Mouse (Mus musculus) MEL (cell line): Measurements from ENCODE around the gene AC109138.7. TPM values are rescaled to one million over a fixed set of nuclear protein-coding genes. Genes with fewer than 3 reads are reported as not detected.

Experiments
- DNase-seq: peaks from one replicate; pipeline ENCODE4 v3.0.0; 2011; ENCODE audit warnings: low read depth, low spot score
- H3K27ac ChIP-seq: 2 replicates; pipeline ENCODE4 v1.5.1; 2012; ENCODE audit warnings: low read depth, mild to moderate bottlenecking, control low read depth, low read length, moderate library complexity; ENCODE audit not compliant: control insufficient read depth
- H3K27me3 ChIP-seq, 2 experiments: fragments of 150-350 bp in 1 of 2; sonication (generic) in 1 of 2; 2 replicates each; pipeline ENCODE4 v1.6.1; 2012; ENCODE audit warnings: low read length in 2 of 2, mild to moderate bottlenecking in 2 of 2, improper control_type of control experiment in 1 of 2, moderate library complexity in 1 of 2; ENCODE audit not compliant: insufficient read depth in 2 of 2, control insufficient read depth in 1 of 2
- H3K36me3 ChIP-seq, 2 experiments: 2 replicates each; pipeline ENCODE4 v1.6.1; 2012 to 2014; ENCODE audit warnings: low read length in 2 of 2, improper control_type of control experiment in 1 of 2, inconsistent platforms in 1 of 2, mild to moderate bottlenecking in 1 of 2; ENCODE audit not compliant: insufficient read depth in 2 of 2, control insufficient read depth in 1 of 2
- H3K4me1 ChIP-seq, 2 experiments: fragments of 150-350 bp in 1 of 2; sonication (generic) in 1 of 2; 2 replicates each; pipeline ENCODE4 v1.6.1; 2012; ENCODE audit warnings: low read length in 2 of 2, improper control_type of control experiment in 1 of 2, mild to moderate bottlenecking in 1 of 2; ENCODE audit not compliant: insufficient read depth in 2 of 2, control insufficient read depth in 1 of 2
- H3K4me3 ChIP-seq, 2 experiments: fragments of 150-350 bp in 1 of 2; sonication (generic) in 1 of 2; 2 replicates each; pipeline ENCODE4 v1.5.1; 2012; ENCODE audit warnings: low read depth in 2 of 2, low read length in 2 of 2, mild to moderate bottlenecking in 2 of 2, moderate library complexity in 2 of 2, control low read depth in 1 of 2, improper control_type of control experiment in 1 of 2; ENCODE audit not compliant: control insufficient read depth in 1 of 2, insufficient read depth in 1 of 2
- H3K79me2 ChIP-seq: 2 replicates; pipeline ENCODE4 v1.6.1; 2012; ENCODE audit warnings: mild to moderate bottlenecking, low read length, moderate library complexity; ENCODE audit not compliant: control insufficient read depth, poor library complexity, insufficient read depth
- H3K9ac ChIP-seq: 2 replicates; pipeline ENCODE4 v1.6.1; 2012; ENCODE audit warnings: low read depth, mild to moderate bottlenecking, control low read depth, low read length, moderate library complexity; ENCODE audit not compliant: control insufficient read depth, poor library complexity, severe bottlenecking
- H3K9me3 ChIP-seq: fragments of 150-350 bp; sonication (generic); replicated peaks from 2 replicates; pipeline ENCODE4 v1.6.1; 2012; ENCODE audit warnings: mild to moderate bottlenecking, low read length, improper control_type of control experiment, moderate library complexity; ENCODE audit not compliant: insufficient read depth
- CTCF ChIP-seq, 3 experiments: IDR thresholded peaks in 2 of 3; conservative IDR thresholded peaks in 1 of 3; 2 replicates each; pipeline ENCODE4 v1.5.1; 2011 to 2012; ENCODE audit warnings: low read length in 3 of 3, low read depth in 2 of 3, mild to moderate bottlenecking in 2 of 3, improper control_type of control experiment in 1 of 3, inconsistent platforms in 1 of 3, mixed read lengths in 1 of 3, moderate library complexity in 1 of 3; ENCODE audit not compliant: control insufficient read depth in 1 of 3, insufficient read depth in 1 of 3, poor library complexity in 1 of 3, severe bottlenecking in 1 of 3
- ELF1 ChIP-seq: IDR thresholded peaks from 2 replicates; pipeline ENCODE4 v1.6.1; 2014; ENCODE audit warnings: low read depth, mild to moderate bottlenecking, inconsistent platforms, low read length, improper control_type of control experiment, moderate library complexity
- EP300 ChIP-seq, 2 experiments: IDR thresholded peaks; 2 replicates each; pipeline ENCODE4 v1.6.1; 2011; ENCODE audit warnings: improper control_type of control experiment in 2 of 2, low read length in 2 of 2, low read depth in 1 of 2, mild to moderate bottlenecking in 1 of 2
- HCFC1 ChIP-seq: IDR thresholded peaks from 2 replicates; pipeline ENCODE4 v1.6.1; 2012; ENCODE audit warnings: low read depth, mild to moderate bottlenecking, inconsistent platforms, low read length, improper control_type of control experiment, moderate library complexity
- JUND ChIP-seq: IDR thresholded peaks from 2 replicates; pipeline ENCODE4 v1.6.1; 2011; ENCODE audit warnings: low read depth, mild to moderate bottlenecking, improper control_type of control experiment, low read length
- KAT2A ChIP-seq: conservative IDR thresholded peaks from 2 replicates; pipeline ENCODE4 v1.6.1; 2012; ENCODE audit warnings: low read depth, low read length, improper control_type of control experiment, inconsistent platforms
- MXI1 ChIP-seq: IDR thresholded peaks from 2 replicates; pipeline ENCODE4 v1.6.1; 2011; ENCODE audit warnings: mild to moderate bottlenecking, low read depth, low read length, improper control_type of control experiment
- MYB ChIP-seq: IDR thresholded peaks from 2 replicates; pipeline ENCODE4 v1.6.1; 2011; ENCODE audit warnings: mild to moderate bottlenecking, low read depth, low read length, improper control_type of control experiment
- NRF1 ChIP-seq: IDR thresholded peaks from 2 replicates; pipeline ENCODE4 v1.6.1; 2014; ENCODE audit warnings: low read depth, mild to moderate bottlenecking, inconsistent platforms, low read length, improper control_type of control experiment, moderate library complexity; ENCODE audit not compliant: poor library complexity, insufficient read depth, severe bottlenecking
- POLR2A ChIP-seq, 2 experiments: IDR thresholded peaks; 2 replicates each; pipeline ENCODE4 v1.6.1; 2011 to 2012; ENCODE audit warnings: low read length in 2 of 2, mild to moderate bottlenecking in 2 of 2, control low read depth in 1 of 2, improper control_type of control experiment in 1 of 2, low read depth in 1 of 2, moderate library complexity in 1 of 2; ENCODE audit not compliant: control insufficient read depth in 1 of 2, insufficient read depth in 1 of 2, poor library complexity in 1 of 2
- POLR2AphosphoS2 ChIP-seq: IDR thresholded peaks from 2 replicates; pipeline ENCODE4 v1.6.1; 2011; ENCODE audit warnings: low read length, improper control_type of control experiment
- POLR2AphosphoS5 ChIP-seq: IDR thresholded peaks from 2 replicates; pipeline ENCODE4 v1.6.1; 2012; ENCODE audit warnings: low read depth, borderline replicate concordance, mild to moderate bottlenecking, inconsistent platforms, low read length, moderate library complexity, mixed read lengths
- SIN3A ChIP-seq: IDR thresholded peaks from 2 replicates; pipeline ENCODE4 v1.6.1; 2012; ENCODE audit warnings: low read length, improper control_type of control experiment, inconsistent platforms
- TAL1 ChIP-seq: IDR thresholded peaks from 2 replicates; pipeline ENCODE4 v1.6.1; 2012; ENCODE audit warnings: mild to moderate bottlenecking, inconsistent platforms, low read length, moderate library complexity, mixed read lengths
- ZNF384 ChIP-seq: IDR thresholded peaks from 2 replicates; pipeline ENCODE4 v1.6.1; 2012; ENCODE audit warnings: low read depth, mild to moderate bottlenecking, inconsistent platforms, low read length, improper control_type of control experiment
- polyA plus RNA-seq, 2 experiments: library from polyadenylated mRNA; stranded (reverse) in 1 of 2; unstranded in 1 of 2; fragments of >175 nt in 1 of 2; fragments of >200 nt in 1 of 2; gene quantifications; 2 replicates each; pipeline versions ENCODE4 v1.2.1 to v1.2.4; 2012; ENCODE audit warnings: low replicate concordance in 2 of 2, low read depth in 1 of 2; ENCODE audit not compliant: insufficient read length in 2 of 2, insufficient read depth in 1 of 2, missing spikeins in 1 of 2
- total RNA-seq: library from RNA; depleted of rRNA; stranded (reverse); fragments of 300-350 nt; gene quantifications from 2 replicates; pipeline ENCODE4 v1.2.3, GENCODE M21; 2012

Gene AC109138.7
- total and polyA plus RNA-seq, 3 experiments, result not detected

DNA sequence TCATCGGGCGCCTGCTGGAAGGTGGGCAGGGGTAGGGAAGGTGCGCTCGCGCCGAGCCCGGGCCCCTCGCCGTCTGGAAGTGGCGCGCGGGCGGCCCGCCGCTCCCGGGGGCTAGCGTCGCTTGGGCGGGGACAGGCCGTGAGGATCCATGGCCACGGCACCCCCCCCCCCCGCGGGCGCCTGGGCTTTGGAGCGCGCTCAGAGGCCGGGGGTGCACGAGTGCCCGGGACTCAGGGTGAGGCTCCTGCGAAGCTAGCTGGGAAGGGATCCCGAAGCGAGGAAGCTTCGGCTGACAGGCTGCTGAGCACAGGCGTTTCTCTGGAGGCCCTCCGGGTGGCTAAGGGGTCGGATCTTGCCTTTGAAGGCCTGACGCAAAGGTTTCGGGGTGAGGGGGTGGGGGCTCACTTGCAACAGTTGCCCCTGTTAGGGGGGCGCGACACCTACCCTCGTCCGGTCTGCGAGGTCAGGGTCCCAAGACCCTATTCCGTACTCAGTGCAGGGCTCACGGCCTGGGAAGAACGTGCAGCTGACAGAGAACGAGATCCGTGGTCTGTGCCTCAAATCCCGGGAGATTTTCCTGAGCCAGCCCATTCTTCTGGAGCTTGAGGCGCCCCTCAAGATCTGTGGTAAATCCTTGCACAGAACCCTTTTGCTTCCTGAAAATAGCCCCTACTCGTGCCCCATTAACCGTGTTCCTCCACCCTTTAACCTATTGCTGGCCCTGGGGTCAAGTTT is 21.7 kb upstream of the AC109138.7 start:
- Histone ChIP-seq H3K36me3 (peaks cover 6 to 19% of the 10 kb centered on the region in 2 experiments; a peak in 3 of 4 replicates), H3K4me3 (peak overlapping the region; percentile 85 to 88), H3K27me3 (no peaks in the 10 kb centered on the region), H3K79me2 (peaks cover 28% of the 10 kb centered on the region), H3K27ac (peak overlapping the region; percentile 74), H3K9ac (peak overlapping the region; percentile 99), H3K9me3 (no peaks in the 10 kb centered on the region), H3K4me1 (peaks cover 6 to 20% of the 10 kb centered on the region in 2 experiments)
- TF ChIP-seq CTCF (IDR thresholded peaks at IDR 0.05 in 2 of 3, conservative IDR thresholded peaks at IDR 0.05 in 1 of 3; ENCODE audit: control insufficient read depth in 1 of 3, insufficient read depth in 1 of 3, low read depth in 2 of 3, low read length in 3 of 3, poor library complexity in 1 of 3, severe bottlenecking in 1 of 3), result no peak
- peak in 1 of 2 experiments; percentile 95; a peak in 1 of 4 replicates for TF ChIP-seq POLR2A (IDR thresholded peaks at IDR 0.05; ENCODE audit: control insufficient read depth in 1 of 2, insufficient read depth in 1 of 2, low read depth in 1 of 2, low read length in 2 of 2, poor library complexity in 1 of 2)
- no peak for TF ChIP-seq POLR2AphosphoS2
- TF ChIP-seq MXI1, result peak; percentile 13
- TF ChIP-seq SIN3A, result peak; percentile 9; the same call in 1 of the 2 replicates
- no peak for TF ChIP-seq JUND
- no peak for TF ChIP-seq KAT2A
- TF ChIP-seq, all 39 proteins: peak for 3
- peak; percentile 50 for DNase-seq

DNA sequence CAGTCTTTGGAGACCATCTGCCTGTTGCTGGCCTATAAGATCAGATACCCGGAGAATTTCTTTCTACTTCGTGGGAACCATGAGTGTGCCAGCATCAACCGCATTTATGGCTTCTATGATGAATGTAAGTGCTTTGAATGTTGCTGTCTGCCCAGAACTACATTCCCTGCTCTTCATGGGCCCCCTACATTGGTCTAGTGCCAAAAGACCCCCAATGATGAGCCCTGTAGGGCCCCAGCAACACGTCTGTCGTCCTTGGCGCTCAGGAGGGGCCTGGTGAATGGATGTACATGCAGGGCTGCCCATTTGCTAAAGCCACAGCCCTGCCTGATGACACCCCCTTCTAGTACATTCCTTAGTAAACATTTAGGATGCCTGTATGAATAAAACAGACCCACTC is 21.0 kb upstream of the AC109138.7 start:
- H3K9me3 ChIP-seq, result no peaks in the 10 kb centered on the region
- peak overlapping the region; percentile 85 to 88 for H3K4me3 ChIP-seq
- no peaks in the 10 kb centered on the region for H3K27me3 ChIP-seq
- DNase-seq, result peak; percentile 11
- peaks cover 6 to 20% of the 10 kb centered on the region in 2 experiments for H3K4me1 ChIP-seq
- peaks cover 28% of the 10 kb centered on the region for H3K79me2 ChIP-seq
- peaks cover 6 to 19% of the 10 kb centered on the region in 2 experiments; a peak in 3 of 4 replicates for H3K36me3 ChIP-seq
- peak overlapping the region; percentile 99 for H3K9ac ChIP-seq
- TF ChIP-seq MYB (no peak), ELF1 (no peak), SIN3A (no peak), POLR2AphosphoS2 (no peak), POLR2AphosphoS5 (no peak), TAL1 (no peak), NRF1 (no peak), ZNF384 (no peak), EP300 (IDR thresholded peaks at IDR 0.05; ENCODE audit: low read depth in 1 of 2, low read length in 2 of 2) (no peak), HCFC1 (no peak)
- peak overlapping the region; percentile 9; the same call in 1 of the 2 replicates for H3K27ac ChIP-seq
